Mouse (Mus musculus) liver, embryonic 16.5 days (tissue): ENCODE measurements around the gene Vcpkmt. TPM values are rescaled to one million over a fixed set of nuclear protein-coding genes. Genes with fewer than 3 reads are reported as not detected.
"Not testable (repeated sequence)": the region's sequence is repeated elsewhere in the genome, so short reads cannot be mapped to it uniquely, and the experiment has no call there.

Source experiments
- ATAC-seq: fragments of 200-750 bp; cut with Nextera tagmentation; 2 replicates; pipeline ENCODE4 v1.8.0; 2017; ENCODE audit warnings: low read depth, mild to moderate bottlenecking, moderate number of reproducible peaks, moderate library complexity
- H3K27ac ChIP-seq: fragments of 300-500 bp; sonication (generic); 2 replicates; pipeline ENCODE4 v1.5.1; 2014; ENCODE audit warnings: mild to moderate bottlenecking, low read length
- H3K27me3 ChIP-seq: fragments of 300-500 bp; sonication (generic); 2 replicates; pipeline ENCODE4 v1.6.1; 2014; ENCODE audit warnings: low read depth, low read length, mixed read lengths; ENCODE audit not compliant: control insufficient read depth, insufficient read depth
- H3K36me3 ChIP-seq: fragments of 300-500 bp; sonication (generic); 2 replicates; pipeline ENCODE4 v1.6.1; 2014; ENCODE audit warnings: mild to moderate bottlenecking; ENCODE audit not compliant: control insufficient read depth, insufficient read depth
- H3K4me1 ChIP-seq: fragments of 300-500 bp; sonication (generic); 2 replicates; pipeline ENCODE4 v1.6.1; 2014; ENCODE audit warnings: low read depth, low read length, mixed read lengths; ENCODE audit not compliant: control insufficient read depth
- H3K4me2 ChIP-seq: fragments of 300-500 bp; sonication (generic); 2 replicates; pipeline ENCODE4 v1.6.1; 2014; ENCODE audit warnings: low read depth, low read length, mixed read lengths
- H3K4me3 ChIP-seq: fragments of 300-500 bp; sonication (generic); 2 replicates; pipeline ENCODE4 v1.5.1; 2014; ENCODE audit warnings: low read depth, mild to moderate bottlenecking, low read length
- H3K9ac ChIP-seq: fragments of 300-500 bp; sonication (generic); 2 replicates; pipeline ENCODE4 v1.6.1; 2014; ENCODE audit warnings: low read depth, low read length
- H3K9me3 ChIP-seq: fragments of 300-500 bp; sonication (generic); replicated peaks from 2 replicates; pipeline ENCODE4 v1.6.1; 2016; ENCODE audit warnings: low read length; ENCODE audit not compliant: control insufficient read depth
- WGBS: fragments of 180-500 bp; shearing (Covaris S2); extraction: QIAGEN DNeasy Blood & Tissue Kit; methylation state at CpG from one replicate; pipeline ENCODE4 v1.1.7; 2014; ENCODE audit not compliant: insufficient replicate concordance; 5-methylcytosine and 5-hydroxymethylcytosine counted together
- polyA plus RNA-seq: library from polyadenylated mRNA; unstranded; fragments of >200 nt; fragmentation: Nextera tagmentation; extraction: Ambion mirVana; gene quantifications from 2 replicates; pipeline ENCODE4 v1.2.1, GENCODE M21; 2015

Gene Vcpkmt
- polyA plus RNA-seq, 1 experiment from 2014 or later, result 9.1 TPM

- peak; percentile 50; the same call in 1 of the 2 replicates for ATAC-seq
Observed at GRCm38 (mm10) chr12:69573916-69574881, 8.6 kb downstream of the Vcpkmt start.

GRCm38 (mm10) chr12:69573271-69573670, 9.6 kb downstream of the Vcpkmt start:
- H3K9ac ChIP-seq, result no peak overlapping the region
- no peak overlapping the region for H3K4me3 ChIP-seq
- H3K4me1 ChIP-seq, result peaks cover 6% of the 10 kb centered on the region
- no peak overlapping the region for H3K4me2 ChIP-seq
- ATAC-seq, result no peak
- no peaks in the 10 kb centered on the region for H3K27me3 ChIP-seq
- 80% methylated on average over 8 of the region's 8 CpGs for WGBS
- peaks cover 7% of the 10 kb centered on the region; the same call in 1 of the 2 replicates for H3K36me3 ChIP-seq
- no peak overlapping the region for H3K27ac ChIP-seq
- no peaks in the 10 kb centered on the region for H3K9me3 ChIP-seq

More at GRCm38 (mm10) chr12:69573916-69574881, 8.6 kb downstream of the Vcpkmt start:
- no peaks in the 10 kb centered on the region for H3K27me3 ChIP-seq
- peak overlapping the region; percentile 33; the same call in 1 of the 2 replicates for H3K27ac ChIP-seq
- no peaks in the 10 kb centered on the region for H3K9me3 ChIP-seq
- 25% methylated on average over 17 of the region's 17 CpGs for WGBS
- peaks cover 9% of the 10 kb centered on the region; the same call in 1 of the 2 replicates for H3K36me3 ChIP-seq
- peak overlapping the region; percentile 52 for H3K4me3 ChIP-seq
- peaks cover 6% of the 10 kb centered on the region for H3K4me1 ChIP-seq
- peak overlapping the region; percentile 51 for H3K4me2 ChIP-seq
- peak overlapping the region; percentile 19; the same call in 1 of the 2 replicates for H3K9ac ChIP-seq

- ATAC-seq, result no peak
- H3K9ac ChIP-seq, result no peak overlapping the region
- H3K4me1 ChIP-seq, result peaks cover 6% of the 10 kb centered on the region
- no peak overlapping the region for H3K4me2 ChIP-seq
- no peak overlapping the region for H3K27ac ChIP-seq
- 83% methylated on average over 3 of the region's 3 CpGs for WGBS
- no peaks in the 10 kb centered on the region for H3K36me3 ChIP-seq
- no peaks in the 10 kb centered on the region for H3K9me3 ChIP-seq
- no peaks in the 10 kb centered on the region for H3K27me3 ChIP-seq
- H3K4me3 ChIP-seq, result no peak overlapping the region
Observed at GRCm38 (mm10) chr12:69569926-69570325, 12.9 kb downstream of the Vcpkmt start.

GRCm38 (mm10) chr12:69568266-69568665, 14.6 kb downstream of the Vcpkmt start:
- ATAC-seq, result no peak
- Histone ChIP-seq H3K27ac (no peak overlapping the region), H3K9ac (no peak overlapping the region), H3K36me3 (no peaks in the 10 kb centered on the region), H3K27me3 (no peaks in the 10 kb centered on the region), H3K4me3 (no peak overlapping the region), H3K4me1 (no peaks in the 10 kb centered on the region), H3K4me2 (no peak overlapping the region), H3K9me3 (no peaks in the 10 kb centered on the region)
- 34% methylated on average over 3 of the region's 3 CpGs for WGBS

- not testable (repeated sequence) for H3K4me3 ChIP-seq, H3K9ac ChIP-seq, H3K9me3 ChIP-seq, H3K27me3 ChIP-seq, H3K4me1 ChIP-seq, ATAC-seq, H3K4me2 ChIP-seq, H3K27ac ChIP-seq, H3K36me3 ChIP-seq
- 66% methylated on average over 6 of the region's 6 CpGs for WGBS
Observed at GRCm38 (mm10) chr12:69561006-69561405, 21.8 kb downstream of the Vcpkmt start.

- Histone ChIP-seq H3K27ac (peak overlapping the region; percentile 58; the same call in 1 of the 2 replicates), H3K4me1 (no peaks in the 10 kb centered on the region), H3K9ac (no peak overlapping the region), H3K36me3 (no peaks in the 10 kb centered on the region), H3K27me3 (no peaks in the 10 kb centered on the region), H3K4me3 (no peak overlapping the region), H3K9me3 (no peaks in the 10 kb centered on the region), H3K4me2 (no peak overlapping the region)
- WGBS, result 60% methylated on average over 6 of the region's 6 CpGs
- ATAC-seq, result peak; percentile 87
Observed at GRCm38 (mm10) chr12:69556221-69556861, 26.5 kb downstream of the Vcpkmt start.

- H3K36me3 ChIP-seq, result no peaks in the 10 kb centered on the region
- no peaks in the 10 kb centered on the region for H3K27me3 ChIP-seq
- H3K4me2 ChIP-seq, result no peak overlapping the region
- 56% methylated on average over 12 of the region's 13 CpGs for WGBS
- no peak overlapping the region for H3K9ac ChIP-seq
- no peak overlapping the region for H3K27ac ChIP-seq
- no peak overlapping the region for H3K4me3 ChIP-seq
- H3K9me3 ChIP-seq, result no peaks in the 10 kb centered on the region
- no peak for ATAC-seq
- peaks cover 8% of the 10 kb centered on the region for H3K4me1 ChIP-seq
Observed at GRCm38 (mm10) chr12:69545456-69546178, 37.2 kb downstream of the Vcpkmt start.

- no peaks in the 10 kb centered on the region for H3K27me3 ChIP-seq
- no peak for ATAC-seq
- H3K4me2 ChIP-seq, result no peak overlapping the region
- H3K9ac ChIP-seq, result no peak overlapping the region
- H3K9me3 ChIP-seq, result no peaks in the 10 kb centered on the region
- peaks cover 8% of the 10 kb centered on the region for H3K4me1 ChIP-seq
- no peak overlapping the region for H3K4me3 ChIP-seq
- H3K36me3 ChIP-seq, result no peaks in the 10 kb centered on the region
- WGBS, result 57% methylated on average over 6 of the region's 6 CpGs
- no peak overlapping the region for H3K27ac ChIP-seq
Observed at GRCm38 (mm10) chr12:69544994-69545393, 37.8 kb downstream of the Vcpkmt start.
